Mouse (Mus musculus) heart, postnatal 0 days (tissue): Measurements from ENCODE around the gene Tle6. TPM values are rescaled to one million over a fixed set of nuclear protein-coding genes. Genes with fewer than 3 reads are reported as not detected.
A peak's percentile ranks its signal among the peaks of the same experiment; 100 is the strongest.

Source experiments
- ATAC-seq: fragments of 200-750 bp; cut with Nextera tagmentation; 2 replicates; pipeline ENCODE4 v1.8.0; 2017; ENCODE audit warnings: low read depth, moderate number of reproducible peaks, moderate library complexity; ENCODE audit not compliant: insufficient read depth
- DNase-seq: peaks from one replicate; pipeline ENCODE4 v3.0.0-alpha.2; 2016; ENCODE audit warnings: low spot score
- H3K27ac ChIP-seq: fragments of 300-500 bp; sonication (generic); 2 replicates; pipeline ENCODE4 v1.5.1; 2014; ENCODE audit warnings: low read depth, mild to moderate bottlenecking
- H3K27me3 ChIP-seq: fragments of 300-500 bp; sonication (generic); 2 replicates; pipeline ENCODE4 v1.6.1; 2014; ENCODE audit warnings: low read length, mixed read lengths; ENCODE audit not compliant: control insufficient read depth, insufficient read depth
- H3K36me3 ChIP-seq: fragments of 300-500 bp; sonication (generic); replicated peaks from 2 replicates; pipeline ENCODE4 v1.6.1; 2014; ENCODE audit warnings: low read length, mixed read lengths; ENCODE audit not compliant: control insufficient read depth, insufficient read depth
- H3K4me1 ChIP-seq: fragments of 300-500 bp; sonication (generic); 2 replicates; pipeline ENCODE4 v1.6.1; 2014; ENCODE audit warnings: antibody characterized with exemption; ENCODE audit not compliant: control insufficient read depth, insufficient read depth
- H3K4me2 ChIP-seq: fragments of 300-500 bp; sonication (generic); 2 replicates; pipeline ENCODE4 v1.6.1; 2014; ENCODE audit warnings: low read depth, mild to moderate bottlenecking, low read length, moderate library complexity
- H3K4me3 ChIP-seq: fragments of 300-500 bp; sonication (generic); 2 replicates; pipeline ENCODE4 v1.5.1; 2014; ENCODE audit warnings: low read depth, low read length
- H3K9ac ChIP-seq: fragments of 300-500 bp; sonication (generic); replicated peaks from 2 replicates; pipeline ENCODE4 v1.6.1; 2014; ENCODE audit warnings: low read depth, low read length, mixed read lengths
- H3K9me3 ChIP-seq: fragments of 300-500 bp; sonication (generic); replicated peaks from 2 replicates; pipeline ENCODE4 v1.6.1; 2016; ENCODE audit warnings: low read length; ENCODE audit not compliant: control insufficient read depth
- CTCF ChIP-seq: IDR thresholded peaks from 2 replicates; pipeline ENCODE4 v1.5.1; 2016; ENCODE audit warnings: antibody characterized with exemption, control low read depth, low read depth
- EP300 ChIP-seq: IDR thresholded peaks from 2 replicates; pipeline ENCODE4 v1.6.1; 2016; ENCODE audit warnings: antibody characterized with exemption, low read depth
- WGBS: fragments of 180-500 bp; shearing (Covaris S2); extraction: QIAGEN DNeasy Blood & Tissue Kit; methylation state at CpG from one replicate; pipeline ENCODE4 v1.1.7; 2014; 5-methylcytosine and 5-hydroxymethylcytosine counted together
- polyA plus RNA-seq: library from polyadenylated mRNA; unstranded; fragments of >200 nt; fragmentation: Nextera tagmentation; extraction: Ambion mirVana; gene quantifications from 2 replicates; pipeline ENCODE4 v1.2.1, GENCODE M21; 2015
- total RNA-seq: library from RNA; depleted of rRNA; stranded (reverse); fragments of >200 nt; gene quantifications from 2 replicates; pipeline ENCODE4 v1.2.3, GENCODE M21; 2014; ENCODE audit warnings: low replicate concordance

Gene Tle6
- total and polyA plus RNA-seq, 2 experiments from 2014 or later: 18.6 to 19.3 TPM

DNA sequence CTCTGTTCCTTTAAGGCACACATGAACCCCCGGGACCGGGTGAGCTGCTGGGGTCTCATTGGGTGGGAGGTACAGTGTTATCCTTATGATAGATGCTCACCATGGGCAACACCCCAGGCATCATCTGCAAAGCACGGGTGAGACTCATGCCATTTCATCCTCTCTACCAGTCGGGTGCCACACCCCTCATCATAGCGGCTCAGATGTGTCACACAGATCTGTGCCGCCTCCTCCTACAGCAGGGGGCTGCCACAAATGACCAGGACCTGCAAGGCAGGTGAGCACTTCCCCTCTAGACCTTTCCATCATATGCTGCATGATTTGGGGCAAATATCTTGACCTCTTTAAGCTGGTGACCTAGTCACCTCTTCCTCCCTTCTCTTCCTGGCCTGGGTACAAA lies 37.2 kb upstream of the Tle6 start:
- no peaks in the 10 kb centered on the region for H3K36me3 ChIP-seq
- no peak for ATAC-seq
- H3K4me2 ChIP-seq: no peak overlapping the region
- H3K9ac ChIP-seq: no peak overlapping the region
- no peak overlapping the region for H3K27ac ChIP-seq
- H3K4me3 ChIP-seq: no peak overlapping the region
- TF ChIP-seq CTCF (no peak), EP300 (no peak)
- H3K9me3 ChIP-seq: no peaks in the 10 kb centered on the region
- H3K27me3 ChIP-seq: no peaks in the 10 kb centered on the region
- peaks cover 14% of the 10 kb centered on the region for H3K4me1 ChIP-seq
- DNase-seq: no peak
- 68% methylated on average over 6 of the region's 6 CpGs for WGBS

DNA sequence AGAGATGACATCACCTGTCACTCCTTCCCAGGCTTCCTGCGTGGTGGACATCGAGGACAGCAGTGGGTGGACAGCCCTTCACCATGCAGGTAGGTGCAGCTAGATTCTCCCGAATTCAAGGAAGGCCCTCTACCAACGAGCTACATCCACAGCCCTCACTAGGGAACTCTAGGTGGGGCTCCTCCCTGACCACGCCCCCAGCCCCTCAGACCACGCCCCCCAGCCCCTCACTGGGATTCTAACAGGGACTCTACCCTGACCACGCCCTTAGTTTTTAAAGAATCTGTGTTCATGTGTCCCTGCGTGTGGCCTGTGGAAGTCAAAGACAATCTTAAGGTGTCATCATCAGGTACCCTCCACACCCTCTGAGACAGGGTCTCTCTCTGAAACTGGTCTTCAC lies 35.5 kb upstream of the Tle6 start:
- Histone ChIP-seq H3K4me1 (no peaks in the 10 kb centered on the region), H3K4me3 (no peak overlapping the region), H3K9ac (no peak overlapping the region), H3K27ac (no peak overlapping the region), H3K27me3 (no peaks in the 10 kb centered on the region), H3K4me2 (no peak overlapping the region), H3K36me3 (no peaks in the 10 kb centered on the region), H3K9me3 (no peaks in the 10 kb centered on the region)
- no peak for TF ChIP-seq EP300
- TF ChIP-seq CTCF: no peak
- no peak for ATAC-seq
- WGBS: 16% methylated on average over 8 of the region's 8 CpGs
- DNase-seq: no peak

DNA sequence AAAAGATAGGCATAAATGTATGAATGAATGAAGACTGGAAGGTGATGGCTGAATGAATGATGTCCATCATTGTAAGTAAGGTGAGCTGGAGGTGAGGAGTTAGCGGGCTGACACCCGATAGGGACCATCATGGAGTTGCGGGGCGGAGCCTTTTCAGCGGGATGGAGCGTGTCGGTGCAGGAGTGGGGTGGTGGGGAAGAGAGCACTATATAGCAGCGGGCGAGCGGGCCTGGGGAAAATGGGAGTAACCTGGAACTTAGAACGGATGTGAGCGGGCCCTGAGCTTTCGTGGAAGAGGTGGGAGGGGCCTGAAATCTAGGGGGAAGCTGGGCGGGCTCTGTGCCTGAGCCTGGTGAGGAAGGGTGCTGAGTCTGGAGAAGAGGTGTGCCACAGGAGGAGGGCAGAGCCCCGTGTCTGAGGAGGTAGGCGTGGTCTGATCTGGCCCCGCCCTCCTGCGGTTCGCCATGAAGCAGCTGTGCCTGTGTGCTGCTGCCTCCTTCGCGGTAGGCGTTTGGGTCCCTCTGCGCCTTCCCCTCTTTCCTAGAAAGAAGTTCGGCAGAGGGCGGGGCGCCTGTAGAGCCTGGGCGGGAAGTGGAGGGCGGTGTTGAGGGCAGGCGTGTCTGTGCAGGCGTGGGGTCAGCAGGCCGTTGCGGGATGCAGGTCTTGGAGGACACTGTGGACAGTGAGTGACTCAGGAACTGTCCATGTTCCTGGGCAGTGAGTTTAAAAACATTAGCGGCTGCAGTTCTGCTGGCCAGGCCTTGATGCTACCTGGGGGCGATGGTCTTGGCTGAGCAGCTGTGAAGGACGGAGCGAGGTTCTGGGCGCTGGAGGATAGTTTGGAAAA lies 32.6 kb upstream of the Tle6 start:
- Histone ChIP-seq H3K27me3 (no peaks in the 10 kb centered on the region), H3K4me3 (peak overlapping the region; percentile 52), H3K9ac (peak overlapping the region; percentile 42), H3K9me3 (no peaks in the 10 kb centered on the region), H3K4me2 (peak overlapping the region; percentile 73), H3K27ac (peak overlapping the region; percentile 41), H3K36me3 (no peaks in the 10 kb centered on the region), H3K4me1 (no peaks in the 10 kb centered on the region)
- TF ChIP-seq CTCF: no peak
- no peak for TF ChIP-seq EP300
- WGBS: 4% methylated on average over 37 of the region's 37 CpGs
- DNase-seq: peak; percentile 74
- ATAC-seq: peak; percentile 85

DNA sequence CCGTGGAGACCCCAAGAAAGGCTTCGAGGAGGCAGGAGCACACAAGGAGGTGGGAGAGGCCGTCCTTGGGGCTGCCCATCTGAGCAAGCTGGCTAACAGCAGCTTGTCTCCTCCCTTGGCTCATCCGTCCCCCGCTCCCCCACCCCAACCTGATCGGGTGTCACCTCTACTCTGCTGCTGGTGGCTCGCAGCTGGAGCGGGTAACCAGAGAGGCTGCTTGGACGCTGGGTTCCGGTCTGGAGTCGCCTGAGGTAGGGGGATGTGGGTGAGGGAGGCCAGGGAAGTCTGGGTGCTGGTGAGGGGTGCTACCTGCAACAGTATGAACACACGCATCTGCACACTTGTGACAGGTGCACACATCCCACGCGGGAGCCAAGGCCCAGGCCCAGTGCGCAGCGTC lies 27.5 kb upstream of the Tle6 start, which contains the start of gene Ankrd24:
Gene Ankrd24 (plus strand): TSS at position 151 of the 400 bp plus-strand sequence.
- Histone ChIP-seq H3K4me2 (peak within 1 kb of the TSS; percentile 81), H3K4me1 (peaks cover 11% of the 10 kb centered on the region; the same call in 1 of the 2 replicates), H3K9ac (peak within 1 kb of the TSS; percentile 82), H3K4me3 (peak within 1 kb of the TSS; percentile 70), H3K27me3 (no peaks in the 10 kb centered on the region), H3K36me3 (no peaks in the 10 kb centered on the region), H3K27ac (peak within 1 kb of the TSS; percentile 88), H3K9me3 (no peaks in the 10 kb centered on the region)
- ATAC-seq (no peak), DNase-seq (no peak)
- WGBS: 81% methylated on average over 16 of the region's 16 CpGs
- TF ChIP-seq CTCF (no peak), EP300 (no peak)

GRCm38 (mm10) chr10:81627836-81628220 lies 27.0 kb upstream of the Tle6 start:
- Histone ChIP-seq H3K27ac (peak overlapping the region; percentile 88), H3K4me1 (peaks cover 11% of the 10 kb centered on the region; the same call in 1 of the 2 replicates), H3K27me3 (no peaks in the 10 kb centered on the region), H3K36me3 (no peaks in the 10 kb centered on the region), H3K9ac (peak overlapping the region; percentile 82), H3K4me2 (peak overlapping the region; percentile 81), H3K4me3 (peak overlapping the region; percentile 70), H3K9me3 (no peaks in the 10 kb centered on the region)
- DNase-seq: no peak
- WGBS: 37% methylated on average over 7 of the region's 7 CpGs
- TF ChIP-seq CTCF (no peak), EP300 (no peak)
- ATAC-seq: peak; percentile 10
